Mouse (Mus musculus) embryonic facial prominence, embryonic 10.5 days (tissue): ENCODE measurements at regions not wholly inside any gene's neighbourhood (a gene's known extent, or its start where the extent isn't known, plus 50 kb on each side); places are given as distances from the start of the nearest gene placed in this dataset.
A peak's percentile ranks its signal among the peaks of the same experiment; 100 is the strongest.

Experiments used
- DNase-seq: peaks from one replicate; pipeline ENCODE4 v3.0.0-alpha.2; 2017; ENCODE audit warnings: low spot score
- H3K27ac ChIP-seq: fragments of 300-500 bp; sonication (generic); replicated peaks from 2 replicates; pipeline ENCODE4 v1.5.1; 2016; ENCODE audit warnings: mild to moderate bottlenecking
- H3K27me3 ChIP-seq: fragments of 300-500 bp; sonication (generic); replicated peaks from 2 replicates; pipeline ENCODE4 v1.6.1; 2016; ENCODE audit warnings: low read depth, mild to moderate bottlenecking; ENCODE audit not compliant: poor library complexity, severe bottlenecking
- H3K36me3 ChIP-seq: fragments of 300-500 bp; sonication (generic); replicated peaks from 2 replicates; pipeline ENCODE4 v1.6.1; 2016; ENCODE audit warnings: mild to moderate bottlenecking, moderate library complexity
- H3K4me1 ChIP-seq: fragments of 300-500 bp; sonication (generic); 2 replicates; pipeline ENCODE4 v1.6.1; 2016
- H3K4me3 ChIP-seq: fragments of 300-500 bp; sonication (generic); 2 replicates; pipeline ENCODE4 v1.5.1; 2016; ENCODE audit warnings: mild to moderate bottlenecking, moderate library complexity
- H3K9me3 ChIP-seq: fragments of 300-500 bp; sonication (generic); 2 replicates; pipeline ENCODE4 v1.6.1; 2016; ENCODE audit warnings: mild to moderate bottlenecking
- WGBS: fragments of 180-500 bp; shearing (Covaris S2); methylation state at CpG from one replicate; pipeline ENCODE4 v1.1.7; 2016; 5-methylcytosine and 5-hydroxymethylcytosine counted together

DNA sequence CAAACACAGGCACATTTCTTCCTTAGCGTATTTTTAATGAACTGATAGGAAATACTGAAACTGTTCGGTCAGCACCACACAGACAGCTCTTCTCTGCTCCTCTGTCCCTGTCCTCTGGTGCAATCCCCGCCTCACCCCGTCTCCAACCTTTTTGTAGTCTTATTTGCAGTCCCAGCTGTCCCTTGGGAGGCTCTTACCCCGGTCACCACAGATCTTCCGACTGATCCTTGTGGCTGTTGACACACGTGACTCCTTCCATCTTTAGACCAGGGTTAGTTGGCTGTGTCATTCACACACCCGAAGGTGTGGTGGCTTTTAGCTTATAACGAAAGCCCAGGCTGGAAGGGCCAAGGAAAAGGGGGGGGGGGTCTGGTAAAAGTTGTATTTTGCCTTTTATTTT is 56.4 kb downstream of the Cyp26a1 start:
- H3K36me3 ChIP-seq = no peaks in the 10 kb centered on the region
- 0 out of 2 replicates have a peak, but pooled peaks cover 2% of the 10 kb centered on the region for H3K4me1 ChIP-seq
- no peaks in the 10 kb centered on the region for H3K27me3 ChIP-seq
- no peak for DNase-seq
- H3K9me3 ChIP-seq = no peaks in the 10 kb centered on the region; the same call in 1 of the 2 replicates
- WGBS = 88% methylated on average over 9 of the region's 9 CpGs
- no peak overlapping the region for H3K27ac ChIP-seq
- H3K4me3 ChIP-seq = no peak overlapping the region

DNA sequence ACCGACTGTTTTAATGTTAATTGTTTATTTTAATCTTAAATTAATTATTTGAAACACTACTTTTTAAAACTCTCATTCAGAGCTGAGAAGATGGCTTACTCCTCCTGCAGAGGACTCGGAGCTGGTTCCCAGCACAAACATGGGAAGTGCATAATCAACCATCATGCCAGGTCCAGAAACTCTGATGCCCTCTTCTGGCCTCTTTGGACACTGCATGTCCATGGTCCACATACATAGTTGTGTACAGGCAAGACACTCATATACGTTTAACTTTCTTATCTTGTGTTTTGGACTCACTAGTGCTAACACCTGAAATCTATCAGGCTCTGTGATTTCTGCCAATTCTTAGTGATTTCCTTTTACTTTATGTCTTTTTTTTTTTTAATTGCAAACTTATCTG is 57.8 kb downstream of the Cyp26a1 start:
- Histone ChIP-seq H3K36me3 (no peaks in the 10 kb centered on the region), H3K9me3 (no peaks in the 10 kb centered on the region; the same call in 1 of the 2 replicates), H3K4me1 (0 out of 2 replicates have a peak, but pooled peaks cover 2% of the 10 kb centered on the region), H3K27ac (no peak overlapping the region), H3K27me3 (no peaks in the 10 kb centered on the region), H3K4me3 (no peak overlapping the region)
- 88% methylated on average over 3 of the region's 3 CpGs for WGBS
- DNase-seq = no peak

DNA sequence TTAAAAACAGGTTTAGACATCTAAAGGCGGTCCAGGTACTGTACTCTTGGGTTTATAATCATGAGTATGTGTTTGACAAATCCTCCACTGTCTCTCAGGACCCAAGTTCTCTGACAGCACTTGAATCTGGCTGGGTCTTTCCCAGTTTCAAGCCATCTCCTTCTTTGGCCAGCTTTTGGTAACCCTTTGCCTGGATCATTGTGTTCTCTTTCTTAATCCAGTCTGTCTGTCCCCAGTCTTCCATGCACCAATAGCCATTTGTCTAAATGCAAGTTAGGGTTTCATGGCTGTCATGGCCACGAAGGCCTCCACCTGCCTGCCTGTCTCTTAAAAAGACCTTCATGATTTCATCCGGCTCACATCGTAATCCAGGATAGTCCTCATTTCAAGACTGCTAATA is 71.8 kb downstream of the Cyp26a1 start:
- Histone ChIP-seq H3K27me3 (no peaks in the 10 kb centered on the region), H3K4me3 (no peak overlapping the region), H3K36me3 (no peaks in the 10 kb centered on the region), H3K27ac (no peak overlapping the region), H3K4me1 (peaks cover 3% of the 10 kb centered on the region; the same call in 1 of the 2 replicates), H3K9me3 (no peaks in the 10 kb centered on the region)
- 92% methylated on average over 4 of the region's 4 CpGs for WGBS
- DNase-seq = no peak

DNA sequence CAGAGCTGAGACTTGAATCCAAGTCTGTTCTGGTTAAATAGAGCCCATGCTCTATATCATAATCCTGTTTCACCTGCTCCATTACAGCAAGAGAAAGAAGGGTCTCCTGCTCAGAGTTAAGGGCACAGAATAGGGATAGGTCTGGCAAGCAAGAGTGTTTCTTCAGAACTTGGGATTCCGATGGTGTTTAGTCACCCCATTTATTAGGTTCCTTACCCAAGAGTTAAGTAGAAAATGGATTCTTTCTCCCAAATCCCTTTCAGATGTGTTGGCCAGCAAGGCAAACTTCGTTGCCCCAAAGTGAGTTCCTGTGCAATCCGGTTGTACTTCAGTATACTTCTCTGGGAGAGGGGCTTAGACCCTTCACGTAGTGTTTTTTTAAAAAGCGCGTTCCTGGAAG is 74.4 kb downstream of the Cyp26a1 start:
- H3K27me3 ChIP-seq = no peaks in the 10 kb centered on the region
- WGBS = 89% methylated on average over 6 of the region's 6 CpGs
- H3K4me3 ChIP-seq = no peak overlapping the region
- no peak overlapping the region for H3K27ac ChIP-seq
- H3K4me1 ChIP-seq = peaks cover 3% of the 10 kb centered on the region; the same call in 1 of the 2 replicates
- H3K9me3 ChIP-seq = no peaks in the 10 kb centered on the region
- DNase-seq = no peak
- H3K36me3 ChIP-seq = no peaks in the 10 kb centered on the region

- 0 out of 2 replicates have a peak, but pooled peaks cover 5% of the 10 kb centered on the region for H3K4me1 ChIP-seq
- no peak overlapping the region for H3K4me3 ChIP-seq
- H3K36me3 ChIP-seq = no peaks in the 10 kb centered on the region
- no peaks in the 10 kb centered on the region for H3K27me3 ChIP-seq
- 88% methylated on average over 4 of the region's 4 CpGs for WGBS
- DNase-seq = no peak
- no peaks in the 10 kb centered on the region for H3K9me3 ChIP-seq
- H3K27ac ChIP-seq = no peak overlapping the region
Measured at GRCm38 (mm10) chr19:37774551-37774950, 77.0 kb downstream of the Cyp26a1 start.

DNA sequence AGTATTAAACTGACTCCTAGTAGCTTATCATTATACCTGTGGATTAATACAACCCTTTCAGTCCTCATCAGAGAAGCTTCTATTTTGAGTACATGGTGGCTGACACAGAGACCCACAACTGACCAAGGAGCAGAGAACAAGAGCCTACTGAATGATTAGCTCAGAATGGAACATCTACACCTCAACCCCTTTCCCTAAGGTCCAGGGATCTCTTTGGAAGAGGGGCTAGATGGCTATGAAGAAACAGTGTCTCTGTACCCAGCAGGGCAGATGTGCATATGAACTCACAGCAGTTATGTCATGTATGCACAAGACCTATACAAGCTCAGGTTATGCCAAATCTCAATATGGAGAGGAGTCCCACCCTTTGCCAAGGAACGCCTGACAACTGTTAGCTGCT is 77.4 kb downstream of the Cyp26a1 start:
- Histone ChIP-seq H3K4me1 (0 out of 2 replicates have a peak, but pooled peaks cover 5% of the 10 kb centered on the region), H3K9me3 (no peaks in the 10 kb centered on the region), H3K36me3 (no peaks in the 10 kb centered on the region), H3K27me3 (no peaks in the 10 kb centered on the region), H3K4me3 (no peak overlapping the region), H3K27ac (no peak overlapping the region)
- 89% methylated on average over 1 of the region's 1 CpGs for WGBS
- DNase-seq = no peak

DNA sequence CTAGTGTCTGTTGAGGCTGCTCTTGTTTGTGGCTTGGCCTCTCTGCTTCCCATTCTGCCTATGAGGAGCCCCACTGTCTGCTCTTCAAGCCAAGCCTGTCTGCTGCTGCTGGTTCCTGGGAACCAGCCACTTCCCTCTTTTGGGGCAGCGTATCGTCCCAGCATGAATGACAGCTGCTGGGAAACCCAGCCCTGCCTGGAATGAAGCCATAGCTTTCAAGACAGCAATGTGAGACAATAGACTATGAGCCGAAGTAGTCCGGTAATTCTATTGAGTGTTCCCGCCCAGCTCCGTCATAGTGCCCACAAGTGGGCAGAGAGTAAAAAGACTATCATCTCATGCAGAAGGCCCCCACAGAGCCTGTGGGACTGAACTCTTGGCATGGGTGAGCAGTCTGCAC is 80.4 kb downstream of the Cyp26a1 start:
- no peak for DNase-seq
- Histone ChIP-seq H3K4me3 (no peak overlapping the region), H3K27me3 (no peaks in the 10 kb centered on the region), H3K27ac (0 out of 2 replicates have a peak overlapping the region, but pooled peaks have one; percentile 7), H3K9me3 (no peaks in the 10 kb centered on the region), H3K4me1 (0 out of 2 replicates have a peak, but pooled peaks cover 2% of the 10 kb centered on the region), H3K36me3 (no peaks in the 10 kb centered on the region)
- 78% methylated on average over 6 of the region's 6 CpGs for WGBS

- H3K9me3 ChIP-seq = no peaks in the 10 kb centered on the region
- 83% methylated on average over 4 of the region's 4 CpGs for WGBS
- DNase-seq = no peak
Measured at GRCm38 (mm10) chr19:37778568-37778967, 81.0 kb downstream of the Cyp26a1 start.

DNA sequence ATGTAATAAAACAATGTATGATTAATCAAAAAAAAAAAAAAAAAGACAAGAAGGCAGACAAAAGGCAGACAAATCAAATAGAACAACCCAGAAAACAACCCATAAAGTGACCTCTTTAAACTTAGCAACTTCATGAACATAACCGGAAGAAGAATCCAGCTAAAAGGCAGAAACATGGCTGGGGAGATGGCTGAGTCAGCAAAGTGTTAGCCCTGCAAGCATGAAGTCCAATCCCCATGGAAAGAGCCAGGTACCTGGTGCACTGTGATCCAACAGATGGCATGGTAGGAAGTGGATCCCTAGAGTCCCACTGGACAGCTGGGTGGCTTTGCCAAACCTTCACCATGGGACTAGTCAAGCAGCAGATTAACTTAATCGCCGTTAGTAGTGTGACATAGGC is 90.9 kb downstream of the Cyp26a1 start:
- no peaks in the 10 kb centered on the region for H3K9me3 ChIP-seq
- no peak overlapping the region for H3K4me3 ChIP-seq
- 84% methylated on average over 3 of the region's 3 CpGs for WGBS
- peaks cover 30% of the 10 kb centered on the region for H3K4me1 ChIP-seq
- H3K27me3 ChIP-seq = peaks cover 4% of the 10 kb centered on the region
- H3K36me3 ChIP-seq = no peaks in the 10 kb centered on the region
- no peak for DNase-seq
- H3K27ac ChIP-seq = 0 out of 2 replicates have a peak overlapping the region, but pooled peaks have one; percentile 24

More at GRCm38 (mm10) chr19:37778568-37778967, 81.0 kb downstream of the Cyp26a1 start:
- Histone ChIP-seq H3K27ac (no peak overlapping the region), H3K4me3 (no peak overlapping the region), H3K36me3 (no peaks in the 10 kb centered on the region), H3K4me1 (0 out of 2 replicates have a peak, but pooled peaks cover 2% of the 10 kb centered on the region), H3K27me3 (no peaks in the 10 kb centered on the region)

- DNase-seq = no peak
- Histone ChIP-seq H3K4me3 (no peak overlapping the region), H3K36me3 (no peaks in the 10 kb centered on the region), H3K4me1 (peaks cover 30% of the 10 kb centered on the region), H3K9me3 (no peaks in the 10 kb centered on the region), H3K27ac (no peak overlapping the region), H3K27me3 (peaks cover 4% of the 10 kb centered on the region)
- 46% methylated on average over 12 of the region's 12 CpGs for WGBS
Measured at GRCm38 (mm10) chr19:37789576-37790180, 92.1 kb downstream of the Cyp26a1 start.

DNA sequence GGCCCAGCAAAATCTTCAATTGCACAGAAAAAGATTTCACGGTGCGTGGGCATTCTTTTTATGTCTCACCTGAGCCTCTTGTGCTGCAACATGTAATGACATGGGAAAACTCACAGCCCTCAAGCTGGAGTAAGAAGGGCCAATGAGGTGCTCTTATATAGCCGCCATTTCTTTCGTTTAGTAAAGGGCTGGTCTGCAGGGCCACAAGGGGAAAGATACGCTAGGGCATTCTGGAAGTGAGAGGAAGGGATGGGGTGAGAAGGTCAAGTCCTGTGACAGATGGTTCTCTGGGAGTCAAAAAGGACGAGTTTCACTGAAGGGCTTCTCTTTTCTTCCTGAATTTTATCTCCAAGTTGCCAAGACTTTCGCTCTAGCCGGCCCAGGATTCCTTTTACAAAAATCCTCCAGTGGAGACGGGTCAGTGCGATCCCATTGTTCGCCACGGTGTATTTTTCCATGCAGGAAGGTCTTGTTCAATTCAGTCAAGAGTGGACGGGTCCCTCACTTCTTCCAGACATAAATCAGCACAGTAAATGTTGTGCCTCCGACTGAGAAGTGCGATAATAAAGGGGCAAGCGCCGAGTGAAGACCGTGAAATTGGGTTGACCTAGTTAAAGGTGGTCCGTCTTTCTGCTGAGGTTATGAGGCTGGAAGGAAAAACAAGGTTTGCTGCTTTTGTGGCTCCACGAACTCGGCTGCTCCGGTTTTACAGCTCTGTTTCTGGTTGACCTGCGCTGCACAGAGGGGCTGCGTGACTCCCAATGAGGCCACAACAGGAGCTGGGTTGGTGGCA is 92.9 kb downstream of the Cyp26a1 start:
- Histone ChIP-seq H3K27me3 (peaks cover 4% of the 10 kb centered on the region), H3K9me3 (no peaks in the 10 kb centered on the region), H3K4me3 (peak overlapping the region; percentile 17; the same call in 1 of the 2 replicates), H3K4me1 (peaks cover 30% of the 10 kb centered on the region), H3K36me3 (no peaks in the 10 kb centered on the region), H3K27ac (peak overlapping the region; percentile 62)
- 42% methylated on average over 24 of the region's 24 CpGs for WGBS
- DNase-seq = peak; percentile 35

DNA sequence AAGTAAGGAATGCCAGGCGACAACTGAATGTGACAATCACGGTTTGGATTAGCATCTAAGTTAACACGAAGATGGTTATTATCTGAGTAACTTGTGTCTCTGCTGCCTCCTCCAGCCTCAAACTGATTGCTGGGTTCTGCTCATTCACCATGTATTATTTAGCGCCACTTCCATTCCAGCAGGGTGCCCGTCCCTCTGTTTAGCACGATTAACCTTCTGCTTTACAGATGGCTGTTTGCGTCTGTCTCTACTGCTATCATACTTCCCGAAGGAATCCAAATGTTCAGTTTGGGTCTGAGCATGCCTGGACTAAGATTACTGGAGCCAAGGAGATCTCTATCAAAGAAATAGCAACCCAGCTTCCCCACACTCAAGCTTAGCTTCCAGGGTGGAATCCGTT is 95.6 kb downstream of the Cyp26a1 start:
- Histone ChIP-seq H3K9me3 (no peaks in the 10 kb centered on the region), H3K27ac (no peak overlapping the region), H3K27me3 (peaks cover 4% of the 10 kb centered on the region), H3K4me3 (no peak overlapping the region), H3K4me1 (peaks cover 30% of the 10 kb centered on the region), H3K36me3 (no peaks in the 10 kb centered on the region)
- 91% methylated on average over 9 of the region's 9 CpGs for WGBS
- DNase-seq = no peak
